Mouse (Mus musculus) c-Kit-negative CD71-positive TER-119-positive erythroid progenitor cells, embryonic 14.5 days (primary cell): ENCODE measurements around the gene Atxn7l1.

Experiments
- DNase-seq: peaks from one replicate; pipeline ENCODE4 v3.0.0-alpha.2; 2013; ENCODE audit warnings: low read depth, low spot score

Gene Atxn7l1

DNA sequence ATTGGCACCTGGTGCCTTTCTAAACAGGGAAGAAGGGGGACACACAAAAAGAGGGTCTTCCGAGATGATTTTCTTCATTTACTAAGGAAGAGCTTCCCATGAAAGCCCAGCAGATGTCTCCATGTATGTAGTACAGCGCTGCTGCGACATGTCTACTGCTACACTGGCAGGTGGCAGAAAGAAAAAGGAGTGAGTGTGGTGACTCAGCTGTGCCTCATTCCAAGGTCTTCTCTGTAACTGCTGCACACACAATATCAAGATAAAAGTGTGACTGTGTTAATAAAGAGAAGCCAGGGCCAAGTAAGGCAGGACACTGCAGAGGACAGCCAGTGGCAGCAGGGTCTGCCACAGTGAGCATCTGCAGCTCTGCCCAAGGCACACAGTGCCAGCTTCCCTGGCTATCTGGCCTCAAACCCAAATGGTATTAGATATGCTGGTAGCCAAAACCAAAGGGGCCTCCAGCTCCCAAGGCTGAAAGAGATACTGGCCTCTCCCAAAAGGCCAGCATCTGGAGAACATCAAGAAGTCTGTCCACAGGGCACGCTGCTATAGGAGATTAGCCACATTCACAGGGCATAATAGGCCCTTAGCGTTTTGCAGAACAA lies 212.5 kb downstream of the Atxn7l1 start:
- no peak for DNase-seq

DNA sequence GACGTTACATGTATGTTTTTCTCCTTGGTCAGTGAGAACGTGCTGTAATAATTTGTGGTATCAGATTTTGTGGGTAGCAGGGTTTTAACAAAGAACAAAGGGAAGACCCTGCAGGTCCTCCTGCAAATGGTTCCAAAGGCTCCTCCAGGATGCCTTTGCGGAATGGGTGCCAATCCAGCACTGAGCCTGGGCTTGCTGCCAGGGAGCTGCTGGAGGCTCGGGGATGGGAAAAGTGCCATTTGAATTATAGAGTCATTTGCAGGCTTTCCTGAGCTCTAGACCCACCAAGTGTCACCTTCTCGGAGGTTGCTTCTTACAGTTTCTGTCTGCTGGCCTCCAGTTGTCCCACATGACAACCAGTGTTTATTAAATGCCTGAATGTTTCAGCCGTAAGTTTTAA lies 213.2 kb downstream of the Atxn7l1 start:
- no peak for DNase-seq

DNA sequence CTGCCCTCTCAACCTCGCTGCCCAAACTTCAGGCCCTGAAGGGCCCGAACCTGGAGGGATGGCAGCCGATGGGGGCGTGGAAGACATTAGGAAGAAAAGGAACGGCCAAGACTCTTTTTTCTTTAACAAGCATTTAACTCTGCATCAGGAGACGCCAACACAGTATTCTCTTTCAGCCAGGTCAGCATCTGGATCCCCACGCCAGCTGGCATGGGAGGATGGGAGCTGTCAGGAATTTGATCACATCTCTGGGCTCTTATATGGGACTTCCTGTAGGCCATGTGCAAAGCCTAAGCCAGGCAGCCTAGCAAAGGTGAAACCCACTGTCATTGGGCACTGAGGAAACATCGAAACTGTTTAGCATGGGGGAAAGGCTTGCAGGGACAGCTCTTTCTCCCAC lies 217.0 kb downstream of the Atxn7l1 start:
- no peak for DNase-seq

DNA sequence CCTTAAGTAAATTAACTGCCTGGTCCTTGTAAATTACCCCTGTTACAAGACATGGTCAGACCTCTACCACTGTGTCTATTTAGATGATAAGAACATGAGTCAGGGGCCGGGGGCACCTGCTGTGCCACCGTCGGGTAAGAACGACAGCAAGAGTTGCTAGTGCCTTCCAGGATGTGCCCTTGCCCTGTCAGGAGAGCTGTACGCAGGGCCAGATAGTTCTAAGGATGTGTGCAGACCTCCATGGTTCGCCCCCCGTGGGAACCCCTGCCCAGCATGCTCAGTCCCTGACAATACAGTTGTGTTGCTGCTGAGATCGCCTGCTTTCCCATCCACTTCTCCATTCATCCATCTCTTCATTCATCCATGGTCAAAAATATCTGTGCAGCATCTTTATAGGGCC lies 217.6 kb downstream of the Atxn7l1 start:
- DNase-seq, result no peak

DNA sequence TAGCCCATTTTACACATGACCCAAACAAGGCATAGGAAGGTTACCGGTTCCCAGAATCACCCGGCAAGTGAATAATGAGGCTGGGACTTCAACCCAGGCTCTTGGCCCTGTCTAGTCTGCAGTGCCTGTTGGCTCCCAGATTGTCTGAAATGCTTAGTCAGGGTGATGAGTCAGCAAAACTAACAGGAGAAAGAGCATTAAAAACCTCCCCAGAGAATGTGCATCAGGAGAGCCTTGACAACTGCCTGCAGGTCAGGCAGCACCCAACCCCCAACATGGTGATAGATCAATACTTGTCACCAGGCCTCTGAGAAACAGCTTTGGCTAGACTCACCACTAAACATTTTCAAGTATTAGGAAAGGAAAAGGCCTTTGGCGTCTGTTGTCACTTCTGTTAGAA lies 222.1 kb downstream of the Atxn7l1 start:
- DNase-seq, result peak; percentile 71

DNA sequence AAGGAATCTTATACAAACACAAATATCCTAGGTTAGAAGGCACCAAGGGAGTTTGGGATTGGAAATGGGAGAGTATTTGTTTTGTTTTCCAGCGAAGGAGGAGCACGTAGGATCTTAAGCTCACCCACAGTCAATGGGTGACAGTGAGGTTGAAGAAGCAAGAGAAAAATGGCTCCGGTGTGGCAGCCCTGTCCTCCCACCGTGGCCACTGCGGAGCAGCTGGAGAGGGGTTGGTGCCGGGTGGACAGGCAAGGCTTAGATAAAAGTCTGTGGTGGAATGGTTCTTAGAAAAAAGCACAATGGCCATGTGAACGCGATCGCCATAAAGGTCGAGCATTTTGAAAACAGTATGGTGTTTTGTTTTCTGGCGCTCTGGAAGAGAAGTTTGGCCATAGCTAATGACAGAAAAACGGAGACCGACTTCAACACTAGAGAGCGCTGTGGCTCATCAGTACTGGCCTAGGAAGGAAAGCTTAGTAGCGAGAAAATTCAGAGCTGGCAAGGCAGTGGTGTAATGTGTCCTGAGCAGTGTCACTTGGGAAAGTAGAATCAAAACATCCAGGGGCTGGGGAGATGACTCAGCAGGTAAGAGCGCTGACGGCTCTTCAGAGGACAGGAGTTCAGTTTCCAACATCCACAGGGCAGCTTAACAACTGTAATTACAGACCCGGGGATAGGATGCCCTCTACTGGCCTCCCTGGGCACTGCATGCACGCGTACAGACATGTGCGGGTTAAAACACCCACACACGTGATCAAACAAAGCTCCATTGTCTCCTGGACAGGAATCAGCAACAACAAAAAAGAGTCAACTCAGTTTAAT lies 232.3 kb downstream of the Atxn7l1 start:
- DNase-seq, result peak; percentile 60

DNA sequence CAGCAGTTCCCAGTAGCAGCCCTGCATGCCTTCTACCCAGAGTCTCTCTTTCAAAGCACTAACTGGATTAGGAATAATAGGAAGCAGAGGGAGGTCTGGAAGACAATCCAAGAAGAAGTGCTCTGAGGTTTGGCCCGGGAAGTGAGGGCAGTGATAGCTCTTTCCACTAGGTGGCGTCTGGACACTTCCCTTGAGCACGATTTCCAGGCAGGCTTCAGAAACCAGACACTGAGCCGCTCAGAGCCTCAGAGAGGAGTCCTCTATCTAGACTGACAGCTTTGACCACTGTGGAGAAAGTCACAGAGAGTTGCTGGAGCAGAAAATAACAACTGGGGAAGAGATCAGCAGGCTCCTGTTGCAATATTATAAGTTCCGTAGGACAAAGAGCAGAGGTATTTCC lies 241.3 kb downstream of the Atxn7l1 start:
- DNase-seq, result peak; percentile 20

DNA sequence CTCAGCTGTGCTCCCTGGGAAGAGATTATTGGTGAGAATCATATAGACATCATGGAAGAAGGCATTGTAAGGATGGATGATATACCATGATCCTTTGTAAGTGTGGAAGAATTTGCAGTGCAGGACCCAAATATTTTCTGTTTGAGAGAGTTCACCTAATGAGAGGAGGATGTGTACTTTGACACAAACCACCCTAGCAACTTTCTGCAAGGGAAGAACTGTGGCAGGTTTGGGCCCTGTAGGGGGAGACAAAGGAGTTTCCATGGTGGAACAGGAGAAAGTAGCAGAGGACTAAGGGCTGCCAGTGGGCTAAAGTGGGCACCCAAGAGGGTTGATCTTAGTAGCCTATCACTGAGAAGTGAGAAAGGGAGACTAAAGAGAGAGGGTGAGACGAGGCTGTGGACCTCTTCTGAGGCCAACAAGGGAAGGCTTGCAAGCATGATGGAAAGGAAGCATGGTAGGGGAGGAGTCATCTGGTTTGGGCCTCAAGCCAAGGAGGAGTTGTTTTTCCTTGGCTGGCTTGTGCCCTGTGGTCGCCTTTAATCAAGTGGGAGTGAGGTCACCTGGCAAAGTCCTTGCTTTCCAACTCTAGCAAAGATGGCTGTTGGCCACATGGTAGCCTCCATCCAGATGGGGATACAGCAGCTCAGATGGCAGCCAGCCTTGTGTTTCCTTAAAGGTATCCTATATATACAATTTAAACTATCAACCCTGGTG lies 243.5 kb downstream of the Atxn7l1 start:
- DNase-seq, result no peak

DNA sequence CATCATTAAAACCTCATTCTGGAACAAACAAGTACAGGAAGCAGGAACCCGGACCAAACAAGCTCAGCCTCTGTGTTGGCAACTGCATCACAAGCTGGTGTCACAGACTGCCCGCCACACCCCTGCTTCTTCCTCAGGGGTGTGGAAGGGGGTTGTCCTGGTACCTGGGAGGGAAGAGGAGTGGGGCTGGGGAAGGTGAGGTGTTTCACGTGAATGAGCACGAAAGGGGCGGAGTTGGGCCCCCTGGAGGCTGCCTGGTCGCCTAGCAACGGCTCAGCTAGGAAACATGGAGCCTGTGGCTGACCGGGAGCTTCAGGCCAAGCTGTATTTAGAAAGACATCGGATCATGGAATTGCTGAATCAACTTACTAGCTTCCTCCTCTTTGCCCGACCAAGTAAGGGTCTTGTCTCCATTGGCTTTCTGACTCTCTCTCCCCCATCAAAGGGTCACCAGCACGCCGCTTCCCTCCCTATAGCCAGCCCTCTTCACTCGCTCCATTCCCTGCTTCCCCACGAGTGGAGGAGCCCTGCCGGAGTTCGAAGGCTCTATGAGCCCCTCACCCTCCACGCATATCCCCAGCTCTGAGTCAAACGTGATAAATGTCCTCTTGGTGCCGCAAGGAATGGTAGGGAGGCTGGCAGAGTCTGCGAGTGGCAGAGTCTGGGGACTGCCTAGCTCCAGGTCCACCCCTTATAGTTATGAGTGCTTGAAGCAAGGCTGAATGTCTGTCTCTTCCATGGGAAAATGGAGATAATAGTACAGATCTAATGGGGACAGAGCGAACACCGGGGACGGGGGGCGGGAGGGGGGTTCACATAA lies 247.5 kb downstream of the Atxn7l1 start, which contains the start of gene Efcab10:
Gene Efcab10, plus strand, starts transcription at position 51 of the 820 bp plus-strand sequence.
- DNase-seq, result no peak

DNA sequence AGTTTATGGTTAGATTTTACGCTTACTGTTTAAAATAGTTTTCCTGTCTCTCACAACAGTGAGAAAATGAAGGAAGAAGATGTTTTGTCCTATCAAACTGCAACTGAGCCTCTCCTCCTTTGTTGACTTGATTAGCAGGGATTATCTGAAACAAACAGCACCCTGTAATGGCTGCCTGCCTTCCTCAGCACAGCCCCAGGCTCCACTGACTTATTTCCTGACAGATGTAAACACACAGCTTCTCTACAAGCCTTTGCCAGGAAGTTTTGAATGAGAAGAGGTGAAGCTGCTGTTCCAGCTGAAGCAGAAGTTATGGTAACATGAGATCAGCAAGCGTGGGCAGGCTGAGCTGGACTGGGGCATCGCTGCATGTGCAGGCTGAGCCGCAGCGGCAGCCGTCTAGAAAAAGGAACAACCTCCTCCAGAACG lies 255.8 kb downstream of the Atxn7l1 start:
- no peak for DNase-seq

DNA sequence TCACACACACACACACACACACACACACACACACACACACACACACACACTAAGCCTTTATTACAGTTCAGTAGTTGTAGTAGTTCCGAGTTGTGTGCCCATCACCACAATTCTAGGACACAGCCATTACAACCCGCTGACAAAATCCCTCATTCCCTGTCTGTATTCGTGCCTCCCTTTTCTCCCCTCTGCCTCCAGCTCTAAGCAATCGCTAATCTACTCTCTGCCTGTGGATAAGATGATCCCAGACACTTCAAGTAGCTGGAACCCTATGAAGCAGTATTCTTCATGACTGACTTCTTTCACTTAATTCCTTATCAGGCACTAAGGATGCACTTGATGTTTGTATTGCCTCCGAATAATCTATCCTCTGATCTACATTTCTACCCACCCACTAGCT lies 257.5 kb downstream of the Atxn7l1 start:
- no peak for DNase-seq

DNA sequence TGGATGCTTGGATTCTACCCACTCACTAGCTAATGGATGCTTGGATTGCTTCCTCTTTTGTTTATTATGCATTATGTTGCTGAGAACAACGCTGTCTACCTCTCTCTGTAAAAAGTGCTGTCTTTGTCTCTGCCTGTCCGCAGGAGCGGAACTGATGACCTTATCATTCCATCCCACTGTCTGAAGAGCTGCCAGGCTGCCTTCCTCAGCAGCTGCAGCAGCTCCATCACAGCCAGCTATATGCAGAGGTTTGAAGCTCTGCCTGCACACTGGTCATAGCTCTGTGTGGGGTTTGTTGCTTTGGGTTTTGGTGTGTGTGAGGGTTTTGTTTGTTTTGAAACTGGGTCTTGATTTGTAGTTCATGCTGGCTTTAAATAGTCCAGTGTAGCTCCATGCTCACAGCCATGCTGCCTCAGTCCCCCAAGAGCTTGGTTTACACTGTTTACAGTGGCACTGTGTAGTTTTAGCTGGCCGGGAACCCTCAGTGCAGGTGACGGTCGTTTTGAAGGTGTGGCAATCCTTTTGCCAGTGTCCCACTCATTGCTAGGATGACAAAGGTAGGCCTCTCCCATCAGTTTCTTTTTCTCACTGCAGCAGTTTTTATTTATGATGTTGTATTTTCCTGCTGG lies 258.0 kb downstream of the Atxn7l1 start:
- no peak for DNase-seq

DNA sequence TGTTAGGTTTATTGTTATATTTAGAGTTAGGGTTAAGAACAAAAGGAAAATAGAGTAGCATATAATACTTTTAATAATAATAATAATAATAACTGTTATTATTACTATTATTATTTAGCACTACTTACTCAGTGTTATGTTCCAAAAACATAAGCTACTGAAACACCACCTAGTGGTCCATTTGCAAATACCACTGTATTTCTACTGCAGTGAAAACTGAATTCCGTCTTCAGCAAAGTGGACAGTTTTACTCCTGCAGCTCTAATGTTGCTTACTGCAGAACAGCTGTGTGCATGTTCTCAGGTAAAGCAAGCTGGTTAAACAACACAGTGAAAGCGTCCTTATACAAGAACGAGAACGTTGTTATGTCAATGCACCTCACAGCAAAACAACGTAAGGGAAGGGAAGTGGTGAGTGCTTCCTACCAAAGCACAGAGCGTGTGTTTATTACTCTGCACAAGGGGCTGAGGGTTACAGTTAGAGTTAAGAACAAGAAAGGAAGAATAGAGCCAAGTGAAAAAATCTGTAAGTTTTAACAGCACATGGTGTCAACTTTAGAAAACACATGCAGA lies 264.2 kb downstream of the Atxn7l1 start:
- DNase-seq, result no peak
